Mouse (Mus musculus): ENCODE measurements around the gene Sytl1.

Gene Sytl1

DNA sequence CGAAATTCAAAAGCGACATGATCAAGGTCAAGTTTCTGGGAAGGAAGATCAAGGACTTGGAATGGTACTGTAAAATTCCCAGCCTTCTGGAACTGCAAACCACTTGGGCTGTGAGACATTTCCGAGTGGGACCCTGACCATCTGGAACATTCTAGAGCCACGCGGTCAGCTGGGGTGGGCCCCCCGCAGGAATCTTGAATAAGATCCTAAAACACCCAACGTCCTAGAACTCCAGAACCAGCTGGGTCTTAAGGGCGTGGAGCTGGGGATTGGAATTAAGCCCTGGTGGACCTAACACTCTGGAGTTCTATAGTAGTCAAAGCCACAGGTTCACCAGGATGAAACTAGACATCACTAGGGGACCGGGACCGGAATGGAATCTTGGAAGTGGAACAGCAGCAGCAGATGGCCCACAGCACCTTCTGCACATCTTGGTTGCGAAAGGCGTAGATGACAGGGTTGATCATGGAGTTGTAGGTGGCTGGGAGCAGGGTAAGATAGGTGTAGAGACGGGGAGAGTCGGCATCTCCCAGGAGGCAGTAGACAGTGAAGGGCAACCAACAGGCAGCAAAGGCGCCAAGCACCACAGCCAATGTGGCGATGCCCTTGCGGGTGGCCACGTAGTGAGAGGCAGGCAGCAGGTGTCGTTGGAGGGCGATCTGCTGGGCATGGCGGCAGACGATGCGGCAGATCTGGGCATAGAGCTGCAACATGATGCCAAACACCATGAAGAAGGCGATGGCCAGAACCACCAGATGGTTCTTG lies 52.7 kb downstream of the Sytl1 start:
- DNase-seq, result no peak

DNA sequence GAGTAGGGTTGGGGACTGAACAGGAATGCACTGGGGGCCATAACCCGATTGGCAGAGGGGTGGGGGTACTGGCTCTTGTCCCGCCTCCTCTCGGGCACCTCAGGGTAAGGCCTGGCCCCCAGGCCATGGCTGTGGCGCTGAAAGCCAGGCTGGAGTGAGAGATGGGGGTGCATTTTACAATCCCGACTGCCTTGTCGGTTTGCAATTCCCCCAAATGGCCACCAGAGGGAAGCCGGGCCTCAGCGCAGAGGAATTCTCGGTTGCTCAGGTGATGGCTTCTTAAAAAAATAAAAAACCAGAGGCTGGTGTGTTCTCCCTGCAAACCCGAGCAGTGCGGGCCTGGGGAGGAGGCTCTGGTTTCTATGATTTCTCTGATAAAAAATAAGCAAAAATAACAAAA lies 53.5 kb downstream of the Sytl1 start:
- peak; percentile 63 for DNase-seq

- no peak for DNase-seq
Measured at GRCm38 (mm10) chr4:133204379-133204778, 58.5 kb downstream of the Sytl1 start.

DNA sequence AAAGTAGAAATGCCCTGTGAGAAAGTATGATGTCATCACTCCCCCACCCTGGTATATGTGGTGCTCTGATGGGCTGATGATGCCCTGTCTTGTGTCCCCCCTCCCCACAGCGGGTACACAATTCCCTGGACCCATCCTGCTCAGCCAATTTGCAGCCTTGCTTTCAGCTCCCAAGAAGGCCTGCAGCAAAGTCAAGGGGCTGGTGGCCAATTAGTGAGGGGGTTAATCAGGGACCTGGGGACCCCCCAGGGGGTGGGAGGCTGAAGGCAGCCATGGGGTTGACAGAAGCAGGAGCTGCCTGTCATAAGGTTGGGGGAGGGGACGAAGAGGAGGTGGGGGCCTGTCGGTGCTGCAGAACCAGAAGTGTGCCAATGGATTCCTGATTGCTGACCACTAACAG lies 59.3 kb downstream of the Sytl1 start:
- no peak for DNase-seq
